Mouse (Mus musculus): ENCODE measurements around the gene Sorcs3.

Gene Sorcs3

GRCm38 (mm10) chr19:48205929-48206814, at the start of gene Sorcs3:
Gene Sorcs3, plus strand, starts transcription at chr19:48206025.
- DNase-seq, result no peak

DNA sequence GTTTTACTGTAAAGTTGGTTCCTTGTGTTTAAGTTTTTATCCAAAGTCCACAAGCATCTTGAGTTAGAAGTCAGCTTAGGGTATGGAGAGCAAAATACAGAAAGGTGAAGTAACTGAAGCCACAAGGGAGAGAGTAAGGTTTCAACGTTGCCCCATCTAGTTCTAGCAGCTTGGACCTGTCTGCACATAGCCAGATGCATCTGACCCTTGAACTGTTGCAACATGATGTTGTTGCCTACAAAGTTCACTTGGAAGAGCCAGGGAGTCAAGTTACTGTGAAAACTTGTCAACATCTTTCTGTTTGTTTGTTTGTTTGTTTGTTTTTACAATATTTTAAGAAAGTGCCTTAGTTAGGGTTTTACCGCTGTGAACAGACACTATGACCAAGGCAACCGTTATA, 40.5 kb upstream of the Sorcs3 start:
- DNase-seq, result no peak

DNA sequence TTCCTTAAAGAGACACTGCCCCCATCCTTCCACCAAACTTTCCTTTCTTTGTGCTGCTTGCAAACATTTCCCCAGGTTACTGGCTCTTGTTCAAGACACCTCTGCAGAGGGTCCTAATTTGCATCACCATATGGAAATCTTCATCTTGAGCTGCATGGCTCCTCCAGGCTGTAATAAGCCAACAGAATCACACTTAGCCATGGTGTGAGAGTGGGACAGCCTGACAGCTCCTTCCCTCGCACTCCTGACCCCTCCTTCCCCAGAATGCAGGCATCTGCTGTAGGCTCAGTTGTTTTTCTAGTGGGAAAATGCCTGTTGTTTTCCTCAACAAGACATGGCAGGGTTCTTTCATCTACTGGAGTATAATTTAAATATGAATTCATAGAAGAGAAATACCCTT, 38.7 kb upstream of the Sorcs3 start:
- no peak for DNase-seq

- no peak for DNase-seq
Observed at GRCm38 (mm10) chr19:48168284-48168683, 37.5 kb upstream of the Sorcs3 start.

- no peak for DNase-seq
Observed at GRCm38 (mm10) chr19:48174717-48175116, 31.1 kb upstream of the Sorcs3 start.

GRCm38 (mm10) chr19:48203928-48204470, 1.8 kb upstream of the Sorcs3 start:
- no peak for DNase-seq

DNA sequence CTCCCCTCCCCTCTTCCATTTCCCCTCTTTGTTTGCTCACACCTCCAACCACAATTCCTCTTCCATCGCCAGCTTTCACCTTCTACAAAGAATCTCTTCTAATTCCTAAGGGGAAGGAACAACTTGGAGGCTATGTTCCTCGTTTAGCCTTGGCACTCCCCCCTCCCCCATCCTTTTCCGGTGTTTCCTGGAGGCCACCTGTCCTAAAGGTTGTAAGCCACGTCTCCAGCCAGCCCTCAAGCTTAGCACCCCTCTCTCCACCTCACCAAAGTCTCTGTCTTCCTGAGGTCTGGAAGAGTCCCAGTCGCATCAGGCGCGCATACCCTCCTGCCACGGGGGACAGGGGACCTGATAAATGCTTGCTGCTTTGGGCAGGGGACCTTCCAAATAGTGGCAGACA, 1.3 kb upstream of the Sorcs3 start:
- no peak for DNase-seq

GRCm38 (mm10) chr19:48204892-48205761, 698 bp upstream of the Sorcs3 start:
- DNase-seq, result no peak

DNA sequence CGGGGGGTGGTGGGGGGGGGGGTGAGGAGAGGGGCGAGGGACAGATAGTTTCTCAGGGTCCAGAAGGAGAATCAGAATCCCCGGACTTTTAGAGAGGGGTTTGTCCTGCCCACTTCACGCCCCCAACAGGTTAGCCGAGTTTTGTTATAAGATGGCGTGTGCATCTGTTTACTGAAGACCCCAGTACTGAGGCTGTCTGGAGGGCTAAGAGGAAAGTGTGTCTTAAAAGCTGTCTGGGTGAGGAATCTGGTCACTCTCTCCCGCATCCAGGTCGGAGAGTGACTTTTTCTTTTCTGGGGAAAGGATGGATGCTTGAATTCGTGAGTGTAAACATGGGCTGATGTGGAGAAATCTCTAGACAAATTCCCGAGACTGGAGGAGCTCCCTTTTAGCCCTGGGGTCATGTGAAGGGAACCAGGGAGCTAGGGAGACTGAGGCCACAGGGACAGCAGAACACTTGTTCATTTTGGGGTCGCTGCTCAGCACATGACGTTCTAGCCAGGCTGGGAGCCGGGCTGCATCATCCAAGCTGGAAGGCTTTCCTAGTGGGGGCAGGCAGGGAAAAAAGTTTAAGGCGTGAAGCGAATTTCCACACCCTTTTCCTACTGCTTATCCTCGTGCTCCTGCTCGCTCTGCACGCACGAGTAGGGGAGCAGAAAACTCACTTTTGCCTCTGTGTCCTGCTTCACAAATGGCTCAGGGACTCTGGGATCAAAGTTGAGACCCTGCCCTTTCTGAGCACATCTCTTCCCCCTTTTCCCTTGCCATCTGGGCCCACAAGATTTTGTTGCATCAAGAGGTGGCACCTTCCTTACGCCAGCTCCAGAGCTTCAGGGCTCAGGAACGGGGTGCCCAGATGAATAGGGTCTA, 1.3 kb downstream of the Sorcs3 start:
- no peak for DNase-seq

GRCm38 (mm10) chr19:48207731-48208370, 2.0 kb downstream of the Sorcs3 start:
- DNase-seq, result no peak

DNA sequence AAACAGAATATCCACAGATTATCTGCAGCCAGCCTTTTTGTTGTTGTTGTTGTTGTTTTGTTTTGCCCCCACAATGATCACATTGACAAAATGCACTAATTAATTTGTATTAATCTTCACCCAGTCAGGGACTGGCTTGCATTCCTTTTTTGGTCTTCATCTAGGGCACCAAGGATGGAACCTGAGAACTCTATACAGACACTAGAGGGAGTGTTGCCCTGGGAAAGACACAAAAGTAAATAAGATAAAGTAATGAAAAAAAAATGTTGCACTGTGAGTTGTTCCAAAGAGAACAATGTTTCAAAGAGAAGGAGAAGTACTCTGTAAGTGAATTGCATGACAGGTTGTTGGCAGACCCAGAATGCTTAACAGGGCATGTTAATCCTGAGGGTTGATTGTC, 9.6 kb downstream of the Sorcs3 start:
- DNase-seq, result no peak

GRCm38 (mm10) chr19:48237786-48238372, 32.1 kb downstream of the Sorcs3 start:
- no peak for DNase-seq

GRCm38 (mm10) chr19:48238391-48238790, 32.6 kb downstream of the Sorcs3 start:
- no peak for DNase-seq

- no peak for DNase-seq
Observed at GRCm38 (mm10) chr19:48240960-48241359, 35.1 kb downstream of the Sorcs3 start.

- no peak for DNase-seq
Observed at GRCm38 (mm10) chr19:48244036-48244435, 38.2 kb downstream of the Sorcs3 start.

- no peak for DNase-seq
Observed at GRCm38 (mm10) chr19:48259223-48259622, 53.4 kb downstream of the Sorcs3 start.

- no peak for DNase-seq
Observed at GRCm38 (mm10) chr19:48260671-48261070, 54.8 kb downstream of the Sorcs3 start.

GRCm38 (mm10) chr19:48263750-48264149, 57.9 kb downstream of the Sorcs3 start:
- DNase-seq, result no peak

DNA sequence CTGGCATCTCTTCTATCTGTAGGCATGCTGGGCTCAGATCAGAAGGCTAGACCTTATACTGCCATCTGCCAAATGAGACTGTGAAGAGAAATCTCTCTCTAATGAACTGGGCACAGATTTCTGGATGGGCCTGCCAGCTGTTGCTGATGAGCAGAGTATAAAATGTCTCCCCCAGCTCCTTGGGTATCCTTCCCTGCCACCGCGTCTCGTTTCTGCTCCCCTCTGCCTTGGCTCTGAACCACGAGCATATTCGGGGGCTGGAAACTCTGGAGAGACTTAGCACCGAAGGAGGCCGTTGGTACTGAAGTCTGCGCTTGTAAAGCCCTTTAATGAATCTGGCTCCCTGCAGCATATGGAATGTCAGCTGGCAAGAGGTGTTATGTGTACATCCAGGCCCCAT, 74.4 kb downstream of the Sorcs3 start:
- no peak for DNase-seq

GRCm38 (mm10) chr19:48282250-48282649, 76.4 kb downstream of the Sorcs3 start:
- DNase-seq, result no peak

GRCm38 (mm10) chr19:48283217-48283616, 77.4 kb downstream of the Sorcs3 start:
- no peak for DNase-seq

Measured in spleen, adult 18-20 months (tissue).